Mouse (Mus musculus): Measurements from ENCODE around the gene Olfr697. TPM values are rescaled to one million over a fixed set of nuclear protein-coding genes. Genes with fewer than 3 reads are reported as not detected.
"Not testable (repeated sequence)": the region's sequence is repeated elsewhere in the genome, so short reads cannot be mapped to it uniquely, and the experiment has no call there.

Gene Olfr697
- polyA plus RNA-seq (2015; fragmentation: Nextera tagmentation; extraction: Ambion mirVana): not detected in 2 replicates

DNA sequence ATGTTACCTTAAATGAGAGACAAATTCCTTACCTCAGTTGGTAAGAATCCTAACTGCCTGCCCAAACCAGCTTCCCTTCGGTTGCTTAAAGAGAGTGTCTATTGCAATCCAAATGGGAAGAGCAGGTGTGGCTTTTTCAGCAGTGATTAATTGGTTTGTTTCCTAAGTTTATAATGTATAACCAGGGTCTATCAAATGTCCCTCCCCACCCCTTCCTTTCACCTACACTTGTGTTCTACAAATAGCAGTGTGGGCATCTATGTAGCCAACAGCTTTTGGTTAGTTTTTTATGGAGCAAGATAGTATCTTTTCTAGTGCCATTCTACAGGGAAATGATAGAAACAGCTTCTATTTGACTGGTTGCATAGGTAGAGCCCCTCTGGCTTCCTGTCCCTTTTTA is at the start of gene Olfr697:
Gene Olfr697 (minus strand): TSS at position 101 of the 400 bp plus-strand sequence.
- H3K4me1 ChIP-seq: no peaks in the 10 kb centered on the region
- H3K36me3 ChIP-seq (ENCODE audit: poor library complexity, severe bottlenecking): no peaks in the 10 kb centered on the region
- H3K4me2 ChIP-seq: no peak within 1 kb of the TSS
- no peaks in the 10 kb centered on the region for H3K27me3 ChIP-seq
- no peak for ATAC-seq
- no peak within 1 kb of the TSS for H3K4me3 ChIP-seq
- no peaks in the 10 kb centered on the region for H3K9me3 ChIP-seq (replicated peaks)
- H3K9ac ChIP-seq: no peak within 1 kb of the TSS
- WGBS: 83% methylated on average over 1 of the region's 1 CpGs
- H3K27ac ChIP-seq: no peak within 1 kb of the TSS

GRCm38 (mm10) chr7:106788330-106788729 is 46.1 kb upstream of the Olfr697 start:
- Histone ChIP-seq H3K4me1 (no peaks in the 10 kb centered on the region), H3K36me3 (ENCODE audit: poor library complexity, severe bottlenecking) (no peaks in the 10 kb centered on the region), H3K9ac (no peak overlapping the region), H3K27ac (no peak overlapping the region), H3K4me2 (no peak overlapping the region), H3K4me3 (no peak overlapping the region), H3K27me3 (no peaks in the 10 kb centered on the region), H3K9me3 (replicated peaks) (peaks cover 3% of the 10 kb centered on the region)
- ATAC-seq: no peak

GRCm38 (mm10) chr7:106761008-106761407 is 18.8 kb upstream of the Olfr697 start:
- 88% methylated on average over 2 of the region's 2 CpGs for WGBS
- ATAC-seq: not testable (repeated sequence)

GRCm38 (mm10) chr7:106758800-106759199 is 16.6 kb upstream of the Olfr697 start:
- H3K9me3 ChIP-seq (replicated peaks): peaks cover 4% of the 10 kb centered on the region; the same call in 1 of the 2 replicates
- H3K36me3 ChIP-seq (ENCODE audit: poor library complexity, severe bottlenecking): no peaks in the 10 kb centered on the region
- H3K27ac ChIP-seq: no peak overlapping the region
- H3K4me2 ChIP-seq: no peak overlapping the region
- 92% methylated on average over 2 of the region's 2 CpGs for WGBS
- H3K4me1 ChIP-seq: no peaks in the 10 kb centered on the region
- no peak for ATAC-seq
- no peaks in the 10 kb centered on the region for H3K27me3 ChIP-seq
- no peak overlapping the region for H3K9ac ChIP-seq
- no peak overlapping the region for H3K4me3 ChIP-seq

More at GRCm38 (mm10) chr7:106761008-106761407, 18.8 kb upstream of the Olfr697 start:
- not testable (repeated sequence) for H3K9me3 ChIP-seq (replicated peaks); H3K9ac ChIP-seq; H3K36me3 ChIP-seq (ENCODE audit: poor library complexity, severe bottlenecking); H3K27ac ChIP-seq; H3K27me3 ChIP-seq; H3K4me3 ChIP-seq; H3K4me2 ChIP-seq; H3K4me1 ChIP-seq

GRCm38 (mm10) chr7:106755297-106755696 is 13.1 kb upstream of the Olfr697 start, which contains the start of gene Olfr698:
Gene Olfr698, minus strand, starts transcription at chr7:106755397.
- Histone ChIP-seq H3K4me2 (no peak within 1 kb of the TSS), H3K4me3 (no peak within 1 kb of the TSS), H3K27me3 (no peaks in the 10 kb centered on the region), H3K4me1 (no peaks in the 10 kb centered on the region), H3K9ac (no peak within 1 kb of the TSS), H3K27ac (no peak within 1 kb of the TSS), H3K9me3 (replicated peaks) (no peaks in the 10 kb centered on the region), H3K36me3 (ENCODE audit: poor library complexity, severe bottlenecking) (no peaks in the 10 kb centered on the region)
- ATAC-seq: no peak

DNA sequence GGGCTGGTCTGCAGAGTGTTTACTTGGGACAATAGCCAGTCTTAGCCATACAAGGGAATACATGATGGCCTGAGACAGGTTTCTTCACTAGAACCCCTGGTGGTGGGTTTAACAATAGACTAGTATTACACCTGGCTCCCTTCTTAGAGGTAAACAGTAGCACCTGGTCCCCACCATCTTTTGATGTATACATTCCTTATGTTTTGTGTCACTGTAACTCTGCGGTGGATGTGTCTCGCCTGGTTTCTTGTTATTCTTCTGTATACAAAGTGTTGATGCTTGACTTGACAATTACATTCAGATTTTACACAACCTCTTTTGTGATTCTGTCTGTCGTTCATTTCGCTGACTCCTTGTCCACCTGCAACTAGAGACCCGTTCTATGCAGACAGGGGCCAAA is 3.6 kb upstream of the Olfr697 start:
- H3K4me1 ChIP-seq: no peaks in the 10 kb centered on the region
- WGBS: 91% methylated on average over 5 of the region's 5 CpGs
- no peak for ATAC-seq

GRCm38 (mm10) chr7:106737028-106737427 is 5.2 kb downstream of the Olfr697 start:
- H3K36me3 ChIP-seq (ENCODE audit: poor library complexity, severe bottlenecking): no peaks in the 10 kb centered on the region
- no peak for ATAC-seq
- no peaks in the 10 kb centered on the region for H3K27me3 ChIP-seq
- no peaks in the 10 kb centered on the region for H3K4me1 ChIP-seq
- no peaks in the 10 kb centered on the region; the same call in 1 of the 2 replicates for H3K9me3 ChIP-seq (replicated peaks)
- no peak overlapping the region for H3K4me2 ChIP-seq
- H3K4me3 ChIP-seq: no peak overlapping the region
- H3K27ac ChIP-seq: no peak overlapping the region
- no peak overlapping the region for H3K9ac ChIP-seq

More for the DNA sequence above, 3.6 kb upstream of the Olfr697 start:
- no peaks in the 10 kb centered on the region for H3K27me3 ChIP-seq
- H3K9me3 ChIP-seq (replicated peaks): no peaks in the 10 kb centered on the region
- H3K27ac ChIP-seq: no peak overlapping the region
- H3K9ac ChIP-seq: no peak overlapping the region
- H3K4me3 ChIP-seq: no peak overlapping the region
- no peak overlapping the region for H3K4me2 ChIP-seq
- no peaks in the 10 kb centered on the region for H3K36me3 ChIP-seq (ENCODE audit: poor library complexity, severe bottlenecking)

- 77% methylated on average over 2 of the region's 2 CpGs for WGBS
- H3K4me2 ChIP-seq: no peak overlapping the region
- H3K9me3 ChIP-seq (replicated peaks): no peaks in the 10 kb centered on the region; the same call in 1 of the 2 replicates
- no peak overlapping the region for H3K27ac ChIP-seq
- H3K4me3 ChIP-seq: no peak overlapping the region
- H3K27me3 ChIP-seq: no peaks in the 10 kb centered on the region
- ATAC-seq: no peak
- H3K4me1 ChIP-seq: no peaks in the 10 kb centered on the region
- H3K9ac ChIP-seq: no peak overlapping the region
- H3K36me3 ChIP-seq (ENCODE audit: poor library complexity, severe bottlenecking): no peaks in the 10 kb centered on the region
Measured at GRCm38 (mm10) chr7:106733717-106734116, 8.5 kb downstream of the Olfr697 start.

GRCm38 (mm10) chr7:106725654-106726053 is 16.6 kb downstream of the Olfr697 start:
- not testable (repeated sequence) for H3K27me3 ChIP-seq; H3K9me3 ChIP-seq (replicated peaks); H3K4me1 ChIP-seq; H3K9ac ChIP-seq; H3K27ac ChIP-seq; H3K36me3 ChIP-seq (ENCODE audit: poor library complexity, severe bottlenecking); H3K4me2 ChIP-seq; ATAC-seq; H3K4me3 ChIP-seq
- 91% methylated on average over 2 of the region's 2 CpGs for WGBS

GRCm38 (mm10) chr7:106716296-106716695 is 25.9 kb downstream of the Olfr697 start, which contains the start of gene Olfr695:
Gene Olfr695, minus strand, starts transcription at chr7:106716396.
- no peak within 1 kb of the TSS for H3K27ac ChIP-seq
- no peak within 1 kb of the TSS for H3K4me3 ChIP-seq
- H3K9ac ChIP-seq: no peak within 1 kb of the TSS
- no peak within 1 kb of the TSS for H3K4me2 ChIP-seq
- H3K9me3 ChIP-seq (replicated peaks): no peaks in the 10 kb centered on the region; the same call in 1 of the 2 replicates
- ATAC-seq: no peak
- H3K36me3 ChIP-seq (ENCODE audit: poor library complexity, severe bottlenecking): no peaks in the 10 kb centered on the region
- no peaks in the 10 kb centered on the region for H3K27me3 ChIP-seq
- H3K4me1 ChIP-seq: no peaks in the 10 kb centered on the region

GRCm38 (mm10) chr7:106711463-106711862 is 30.8 kb downstream of the Olfr697 start:
- H3K27me3 ChIP-seq: no peaks in the 10 kb centered on the region
- no peak for ATAC-seq
- WGBS: 92% methylated on average over 6 of the region's 6 CpGs
- H3K27ac ChIP-seq: no peak overlapping the region
- no peaks in the 10 kb centered on the region; the same call in 1 of the 2 replicates for H3K9me3 ChIP-seq (replicated peaks)
- H3K4me3 ChIP-seq: no peak overlapping the region
- no peaks in the 10 kb centered on the region for H3K36me3 ChIP-seq (ENCODE audit: poor library complexity, severe bottlenecking)
- no peak overlapping the region for H3K4me2 ChIP-seq
- no peak overlapping the region for H3K9ac ChIP-seq
- no peaks in the 10 kb centered on the region for H3K4me1 ChIP-seq

- not testable (repeated sequence) for H3K9ac ChIP-seq; H3K27me3 ChIP-seq; H3K4me2 ChIP-seq; ATAC-seq; H3K27ac ChIP-seq; H3K36me3 ChIP-seq (ENCODE audit: poor library complexity, severe bottlenecking); H3K4me1 ChIP-seq; H3K4me3 ChIP-seq; H3K9me3 ChIP-seq (replicated peaks)
- WGBS: 90% methylated on average over 10 of the region's 10 CpGs
Measured at GRCm38 (mm10) chr7:106707705-106708104, 34.5 kb downstream of the Olfr697 start.

DNA sequence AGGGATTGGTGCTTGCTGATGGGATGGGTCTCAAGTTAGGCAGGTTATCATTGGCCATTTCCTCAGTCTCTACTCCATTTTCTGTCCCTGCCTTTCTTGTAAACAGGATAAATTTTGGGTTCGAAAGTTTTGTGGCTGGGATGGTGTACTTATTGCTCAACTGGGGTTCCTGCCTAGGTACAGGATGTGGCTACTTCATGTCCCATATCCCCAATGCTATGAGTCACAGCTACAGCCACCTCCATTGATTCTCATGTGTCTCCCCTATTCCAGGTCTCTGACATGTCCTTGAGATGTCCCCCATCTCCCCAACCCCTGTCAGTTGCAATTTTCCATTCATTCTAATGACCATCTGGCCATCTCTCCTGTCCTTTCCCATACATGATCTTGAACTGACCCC is 45.4 kb downstream of the Olfr697 start:
- no peaks in the 10 kb centered on the region for H3K36me3 ChIP-seq (ENCODE audit: poor library complexity, severe bottlenecking)
- no peak overlapping the region for H3K9ac ChIP-seq
- 95% methylated on average over 1 of the region's 1 CpGs for WGBS
- no peak overlapping the region for H3K4me3 ChIP-seq
- no peaks in the 10 kb centered on the region for H3K4me1 ChIP-seq
- H3K9me3 ChIP-seq (replicated peaks): peaks cover 15% of the 10 kb centered on the region
- H3K27me3 ChIP-seq: no peaks in the 10 kb centered on the region
- no peak overlapping the region for H3K27ac ChIP-seq
- no peak for ATAC-seq
- H3K4me2 ChIP-seq: no peak overlapping the region
